Mouse (Mus musculus) fibroblast of lung, adult 2 months (primary cell): Measurements from ENCODE around the gene Pgam1.
"Not testable (repeated sequence)": the region's sequence is repeated elsewhere in the genome, so short reads cannot be mapped to it uniquely, and the experiment has no call there.

ENCODE experiments used
- DNase-seq: peaks from one replicate; pipeline ENCODE4 v3.0.0-alpha.2; 2011; ENCODE audit warnings: low read depth

Pgam1 gene

DNA sequence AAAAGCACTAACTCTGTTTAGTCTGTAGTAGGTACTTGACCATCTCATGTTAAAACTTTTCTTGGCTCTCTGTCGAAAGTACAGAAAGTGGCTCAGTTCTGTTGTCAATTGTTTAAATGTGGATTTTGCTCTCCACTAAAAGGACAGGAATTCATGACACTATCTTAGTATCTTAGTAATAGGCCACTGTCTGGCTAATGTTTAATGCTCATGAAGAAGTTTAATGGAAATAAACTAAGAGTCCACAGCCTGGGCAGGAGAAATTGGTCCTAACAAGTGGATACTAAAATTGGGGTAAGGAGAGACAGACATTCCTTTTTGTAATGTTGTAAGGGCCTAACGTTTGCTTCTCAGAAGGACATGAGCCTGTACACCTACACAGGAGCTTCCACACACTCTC lies 1.3 kb upstream of the Pgam1 start:
- no peak for DNase-seq

DNA sequence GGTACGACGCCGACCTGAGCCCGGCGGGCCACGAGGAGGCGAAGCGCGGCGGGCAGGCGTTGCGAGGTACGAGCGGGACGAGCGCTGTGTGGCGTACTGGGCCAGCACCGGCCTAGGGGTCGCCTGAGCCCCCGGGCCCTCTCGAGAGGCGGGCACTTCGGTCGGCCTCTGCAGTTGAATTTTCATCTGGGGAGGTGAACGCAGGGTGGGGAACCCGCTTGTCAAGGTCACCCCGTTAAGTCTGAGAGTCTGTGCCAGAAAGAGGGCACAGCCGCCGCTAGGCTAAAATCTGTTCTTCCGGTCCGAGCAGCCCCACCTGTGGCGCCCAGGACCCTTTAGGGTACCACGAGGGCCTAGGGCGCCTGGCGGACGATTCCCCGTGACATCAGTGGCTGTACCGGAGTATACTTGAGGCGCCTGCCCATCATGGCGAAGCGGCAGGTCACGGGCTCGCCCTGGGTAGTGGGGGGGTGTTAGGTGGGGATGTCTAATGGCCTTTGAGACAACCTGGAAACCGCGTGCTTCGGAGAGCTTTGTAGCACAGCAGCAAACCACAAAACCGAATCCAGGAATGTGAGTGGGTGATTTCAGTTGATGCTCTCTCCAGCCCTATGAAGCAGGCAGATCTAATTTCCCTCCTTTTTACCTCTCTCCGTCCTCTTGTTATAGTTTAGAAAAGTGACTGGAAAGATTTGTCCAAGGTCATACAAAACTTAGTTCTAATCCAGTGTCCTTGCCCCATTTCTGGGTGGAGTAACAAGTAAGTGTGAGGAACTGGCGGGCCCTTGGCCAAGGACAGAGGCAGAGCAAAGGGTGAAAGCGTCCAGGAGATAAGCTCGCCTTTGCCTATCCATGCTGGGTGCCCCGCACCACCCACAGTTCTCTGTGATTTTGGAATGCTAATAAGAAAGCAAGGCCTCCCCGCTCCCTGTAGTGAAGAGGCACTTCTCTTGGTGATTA lies 678 bp downstream of the Pgam1 start:
- DNase-seq = no peak

DNA sequence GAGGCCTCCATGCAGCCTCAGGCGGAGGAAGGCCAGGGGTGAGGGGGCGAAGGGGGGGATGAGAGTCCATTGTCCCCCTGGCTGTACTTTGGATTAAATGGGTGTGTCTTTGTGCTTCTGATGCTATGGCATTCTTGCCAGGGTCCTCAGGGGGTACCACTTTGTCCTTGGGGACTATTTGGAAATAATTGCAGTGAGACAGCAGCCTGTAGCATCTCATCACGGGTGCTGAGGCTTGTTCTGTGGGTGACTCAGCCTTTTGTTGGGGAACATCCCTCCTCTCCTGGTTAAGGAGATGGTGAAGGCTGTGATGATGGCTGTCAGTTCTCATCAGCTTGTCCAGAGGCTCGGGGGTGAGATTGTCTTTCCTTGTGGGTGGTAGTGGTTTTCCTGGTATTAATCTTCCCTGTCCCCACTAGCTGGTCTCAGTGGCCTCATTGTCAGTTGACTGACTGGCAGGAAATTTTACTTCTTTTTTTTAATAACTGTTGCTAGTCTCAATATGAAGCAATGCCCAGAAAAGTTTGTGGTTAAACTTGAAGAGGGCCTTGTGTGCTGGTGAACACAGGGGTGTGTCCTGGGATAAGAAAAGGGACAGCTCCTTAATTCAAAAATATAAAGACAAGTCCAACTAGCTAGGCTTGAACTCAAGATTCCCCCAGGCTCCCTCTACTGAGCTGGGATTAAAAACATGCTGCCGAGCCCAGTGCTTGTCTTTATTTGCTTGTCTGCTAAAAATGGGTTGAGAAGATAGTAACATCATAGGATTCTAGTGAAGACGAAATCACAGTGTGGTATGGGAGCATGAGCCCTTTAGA lies 2.3 kb downstream of the Pgam1 start:
- DNase-seq = no peak

DNA sequence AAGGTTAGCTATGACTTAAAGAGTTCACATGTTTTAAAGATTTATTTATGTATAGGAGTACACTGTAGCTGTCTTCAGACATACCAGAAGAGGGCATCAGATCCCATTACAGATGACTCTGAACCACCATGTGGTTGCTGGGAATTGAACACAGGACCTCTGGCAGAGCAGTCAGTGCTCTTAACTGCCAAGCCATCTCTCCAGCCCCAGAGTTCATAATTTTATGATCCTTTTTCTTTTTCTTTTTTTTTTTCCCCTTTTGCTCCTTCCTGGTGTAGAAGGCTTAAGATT lies 2.8 kb downstream of the Pgam1 start:
- DNase-seq = not testable (repeated sequence)

DNA sequence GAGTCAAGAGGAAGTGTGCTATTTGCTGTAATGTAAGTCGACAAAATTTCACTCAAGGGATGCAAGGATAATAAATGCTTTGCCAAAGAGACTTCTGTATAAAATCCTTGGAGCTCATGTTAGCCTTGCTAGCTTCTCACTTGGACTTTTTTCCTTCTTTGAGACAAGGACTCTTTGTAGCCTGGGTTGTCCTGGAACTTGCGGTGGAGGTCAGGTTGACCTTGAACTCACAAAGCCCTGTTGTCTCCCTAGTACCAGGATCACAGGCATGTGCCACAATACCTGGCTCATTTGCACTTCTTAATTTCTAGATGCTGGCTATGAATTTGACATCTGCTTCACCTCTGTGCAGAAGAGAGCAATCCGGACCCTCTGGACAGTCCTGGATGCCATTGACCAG lies 3.6 kb downstream of the Pgam1 start:
- DNase-seq = no peak

DNA sequence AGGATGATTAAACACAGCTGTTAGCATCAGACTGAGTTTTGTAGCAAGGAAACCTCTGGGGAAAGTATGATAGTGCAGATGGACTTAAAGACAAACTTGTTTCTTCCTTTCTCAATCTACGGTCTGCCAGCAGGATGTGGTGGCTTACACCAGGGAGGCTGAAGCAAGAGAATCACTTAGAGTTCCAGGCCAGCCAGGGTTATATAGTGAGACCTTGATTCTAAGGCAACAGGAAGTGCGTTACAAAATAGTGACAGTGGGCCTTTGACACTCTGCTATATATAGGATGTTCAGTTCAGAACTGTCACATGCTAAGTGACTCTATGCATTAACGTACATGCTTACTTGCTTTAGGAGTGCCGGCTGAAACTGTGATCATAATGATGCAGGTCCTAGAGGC lies 5.1 kb downstream of the Pgam1 start:
- no peak for DNase-seq

DNA sequence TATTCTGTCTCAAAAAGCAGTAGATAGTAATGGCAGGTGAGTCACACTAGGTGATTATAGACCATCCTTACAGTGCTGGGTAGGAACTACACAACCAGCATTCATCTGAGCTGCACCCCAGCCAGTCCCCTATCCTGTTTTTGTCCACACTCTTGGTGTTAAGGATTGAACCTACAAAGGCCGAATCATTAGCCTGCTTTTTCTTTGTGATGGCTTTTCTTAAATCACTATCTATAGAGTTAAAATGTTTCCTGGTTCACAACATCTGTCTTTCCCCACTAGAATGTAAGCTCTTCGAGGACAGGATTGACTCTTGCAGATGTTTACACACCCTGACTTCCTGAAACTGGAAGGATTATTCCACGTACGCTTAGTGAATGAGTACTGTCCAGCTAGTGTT lies 7.7 kb downstream of the Pgam1 start:
- no peak for DNase-seq

DNA sequence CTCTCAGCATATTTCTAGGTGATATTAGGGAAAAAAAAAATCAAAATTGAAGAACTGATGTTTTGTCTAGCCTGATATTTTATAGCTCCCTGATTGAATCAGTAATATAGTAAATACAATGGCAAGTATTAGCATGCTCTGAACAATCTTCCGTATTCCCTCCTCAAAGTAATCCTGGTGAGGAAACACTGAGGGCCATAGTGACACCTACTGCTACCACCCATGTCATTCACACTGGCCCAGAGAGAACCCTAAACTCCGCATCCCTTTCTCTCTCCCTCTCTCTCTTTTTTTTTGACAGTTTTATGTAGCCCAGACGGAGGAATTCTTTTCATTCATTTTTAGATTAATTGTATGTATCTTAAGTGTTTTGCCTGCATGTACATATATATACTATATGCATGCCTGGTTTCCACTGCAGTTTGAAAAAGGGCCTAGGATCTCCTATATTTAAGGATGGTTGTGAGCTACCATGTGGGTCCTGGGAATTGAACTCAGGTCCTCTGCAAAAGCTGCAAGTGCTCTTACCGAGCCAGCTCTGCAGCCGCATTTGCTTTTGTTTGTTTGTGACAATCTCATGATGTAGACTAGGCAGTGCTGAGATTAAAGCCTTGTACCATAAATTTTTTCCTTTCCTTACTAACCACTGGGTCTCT lies 8.8 kb downstream of the Pgam1 start:
- DNase-seq = no peak

DNA sequence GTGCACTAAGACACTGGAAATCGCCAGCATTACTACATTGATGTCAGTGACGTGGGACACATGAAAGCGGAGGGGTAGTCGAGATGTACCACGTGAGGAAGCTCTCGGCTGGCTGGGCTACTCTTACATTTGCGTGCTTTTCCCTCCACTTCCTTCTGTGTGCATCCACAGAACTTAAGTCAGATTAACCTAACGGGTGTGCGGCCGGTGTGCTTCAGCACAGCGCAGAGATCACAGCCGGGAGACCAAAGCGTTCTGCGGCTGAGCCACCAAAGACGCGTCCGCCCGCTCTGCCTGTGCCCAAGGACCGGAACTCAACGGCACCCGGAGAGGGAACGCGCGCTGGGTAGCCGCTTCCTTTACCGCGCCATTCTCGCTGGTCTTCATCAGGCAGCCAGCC lies 21.0 kb downstream of the Pgam1 start:
- DNase-seq = no peak

DNA sequence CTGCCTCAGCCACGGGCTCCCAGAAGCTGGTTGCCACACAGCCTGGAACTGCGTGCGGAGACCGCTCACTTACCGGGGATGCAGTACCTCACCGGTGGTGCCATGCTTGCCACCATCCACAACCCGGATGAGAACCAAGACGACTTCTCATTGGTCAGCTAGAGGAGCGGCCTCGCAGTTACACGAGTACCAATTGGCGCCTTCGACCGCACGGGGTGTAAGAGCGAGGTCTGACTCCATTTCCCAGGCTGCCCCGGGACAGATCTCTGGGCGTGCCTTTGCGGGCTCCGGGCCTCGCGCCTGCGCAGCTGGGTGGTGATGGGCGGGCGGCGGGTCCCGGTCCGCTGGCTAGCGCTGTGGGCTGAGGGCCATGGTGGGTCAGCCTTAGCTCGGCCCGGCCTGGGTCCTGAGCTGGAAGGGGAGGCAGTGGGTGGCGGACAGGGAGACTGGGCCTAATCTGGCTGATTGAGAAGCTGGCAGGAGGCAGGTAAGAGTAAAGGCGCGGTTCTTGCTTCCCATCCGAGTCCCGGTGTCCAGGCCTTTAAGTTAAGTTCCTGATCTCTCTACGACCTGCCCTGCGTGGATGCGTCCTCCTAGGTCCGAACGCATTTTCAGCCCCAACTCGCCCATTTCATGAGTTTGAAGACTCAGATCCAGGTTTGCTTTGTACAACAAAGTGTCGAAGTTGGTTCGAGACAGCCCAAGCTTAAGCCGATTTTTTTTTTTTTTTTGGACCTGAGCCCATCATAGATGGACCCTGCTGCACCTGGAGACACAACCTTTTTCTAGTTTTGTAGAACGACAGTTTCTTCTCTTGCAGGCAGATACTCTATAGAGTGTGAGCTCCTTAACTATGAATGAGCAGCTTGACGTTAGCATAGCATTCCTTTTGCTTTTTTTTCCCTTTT lies 21.7 kb downstream of the Pgam1 start, which contains the start of the genes Exosc1 and Zdhhc16:
Gene Exosc1 (minus strand): TSS at position 245 of the 908 bp plus-strand sequence.
Gene Zdhhc16 (plus strand): TSS at position 302 of the 908 bp plus-strand sequence.
- peak; percentile 99 for DNase-seq

DNA sequence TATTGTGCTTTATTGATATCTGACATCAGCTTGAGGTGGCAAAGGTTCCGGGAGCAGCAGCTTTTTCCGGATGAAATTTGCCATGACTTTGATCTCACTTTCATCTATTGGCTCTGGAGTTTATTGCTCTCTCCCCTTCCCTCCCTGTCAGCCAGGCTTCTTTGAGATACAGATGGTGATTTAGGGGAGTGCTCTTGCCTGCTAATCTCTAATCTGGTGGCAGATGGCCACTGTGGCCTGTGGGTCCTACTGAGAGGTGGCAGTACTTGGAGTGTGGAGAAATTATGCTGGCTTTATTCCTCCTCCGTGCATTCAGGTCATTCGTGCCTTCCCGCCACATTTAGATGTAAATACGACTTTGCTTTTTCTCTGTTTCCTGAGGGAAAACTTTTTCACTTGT lies 22.4 kb downstream of the Pgam1 start:
- no peak for DNase-seq

DNA sequence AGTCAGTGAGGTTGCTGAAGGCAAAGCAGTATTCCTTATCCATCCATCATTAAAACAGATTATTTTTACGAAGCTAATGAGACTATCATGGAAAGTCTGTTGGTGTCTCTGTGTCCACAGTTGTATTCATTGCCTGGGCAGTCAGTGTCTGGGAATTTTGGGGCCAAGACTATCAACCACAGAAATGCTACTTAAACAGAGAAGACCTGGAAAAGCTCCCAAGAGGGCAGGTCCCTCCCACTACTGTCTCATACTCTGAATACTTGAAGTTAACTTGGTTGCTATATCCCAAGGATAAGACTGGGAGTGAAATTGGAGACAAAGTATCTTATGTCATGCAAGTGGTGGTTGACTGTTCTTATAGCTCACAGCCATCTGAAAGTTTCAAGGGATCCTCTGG lies 24.2 kb downstream of the Pgam1 start:
- DNase-seq = peak; percentile 27

DNA sequence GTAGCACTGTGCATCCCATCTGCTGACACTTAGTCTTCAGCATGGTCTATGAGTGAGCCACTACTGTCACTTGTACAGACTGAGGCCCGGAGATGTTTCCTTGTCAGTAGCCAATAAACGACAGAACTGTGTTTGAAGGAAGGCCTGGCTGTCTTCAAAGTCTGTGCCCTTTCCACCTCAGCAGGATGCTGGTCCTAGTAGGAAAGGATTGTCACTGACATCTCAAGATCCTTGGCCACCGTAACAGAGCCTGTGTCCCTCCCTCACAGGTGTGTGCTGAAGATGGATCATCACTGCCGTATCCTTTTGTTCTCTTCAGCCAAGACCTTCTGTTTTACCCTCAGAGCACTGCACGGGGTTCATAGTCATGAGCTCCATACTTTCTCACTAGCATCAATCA lies 26.8 kb downstream of the Pgam1 start:
- no peak for DNase-seq

DNA sequence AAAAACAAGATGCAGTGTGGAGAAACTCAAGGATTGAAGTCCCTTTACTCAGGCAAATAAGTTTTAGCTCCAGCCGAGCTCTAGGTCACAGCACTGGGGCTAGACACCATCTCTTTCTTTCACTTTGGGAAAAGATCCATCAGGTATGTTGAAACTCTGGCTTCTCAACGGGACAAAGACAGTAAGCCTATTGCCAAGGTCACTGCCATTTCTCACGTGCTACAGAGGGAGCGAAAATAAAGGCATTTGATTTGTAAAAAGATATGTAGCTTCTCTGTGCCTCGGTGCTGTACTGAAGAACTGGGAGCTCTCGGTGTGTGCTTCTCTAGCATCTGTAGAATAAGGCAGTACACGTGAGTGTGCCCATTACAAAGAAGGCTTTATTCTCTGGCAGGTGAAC lies 32.1 kb downstream of the Pgam1 start:
- no peak for DNase-seq

DNA sequence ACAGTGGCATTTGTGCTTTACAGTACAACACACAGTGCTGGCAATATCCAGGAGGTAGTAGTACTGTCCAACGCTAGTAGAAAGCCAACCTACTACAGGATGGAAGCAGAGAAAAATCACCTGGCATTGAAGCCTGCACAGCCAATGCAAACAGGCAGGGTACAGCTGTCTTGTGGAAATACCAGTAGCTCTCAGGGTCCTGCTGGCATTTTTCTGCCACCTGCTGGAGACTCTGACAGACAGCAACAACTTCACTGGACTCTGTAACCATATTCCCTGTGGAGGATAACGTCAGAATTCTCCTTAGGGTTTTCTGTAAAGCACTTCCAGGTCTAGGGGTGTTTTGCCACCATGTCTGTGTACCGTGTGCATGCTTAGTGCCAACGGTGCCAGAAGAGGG lies 40.6 kb downstream of the Pgam1 start:
- no peak for DNase-seq

DNA sequence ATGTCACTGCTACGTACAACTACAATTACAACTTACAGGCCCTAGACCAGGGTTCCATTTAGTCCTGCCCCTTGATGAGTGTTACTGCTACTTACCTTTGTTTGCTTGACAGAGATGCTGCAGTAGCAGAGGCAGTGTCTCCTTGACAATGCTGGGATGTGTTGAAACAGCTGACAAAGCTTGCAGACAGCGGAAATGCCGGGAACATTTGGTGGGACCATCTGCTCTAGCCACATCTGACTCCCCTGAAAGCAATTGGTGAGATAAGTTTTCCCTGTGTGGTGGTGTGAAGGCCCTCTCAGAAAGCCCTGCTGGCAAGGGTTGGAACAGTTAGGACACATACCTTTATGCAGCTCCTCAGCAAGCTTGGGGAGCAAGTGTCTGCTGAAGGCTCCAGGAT lies 41.9 kb downstream of the Pgam1 start:
- no peak for DNase-seq
